ENCODE assay signal across 17 mouse cellular contexts in genomic region chr19:57427756-57428438, GRCm38 (mm10).
"Had no signal": no experiment of that assay in that cellular context is flagged by ENCODE, and none has a peak within 500 bp of the region (broad histone marks: within the 10 kb centered on the region; RNA-seq: fewer than 3 reads in every experiment).

No protein-coding gene starts in this region.

- H3K36me3 ChIP-seq: liver, embryonic 13.5 days; liver, embryonic 15.5 days; lung, embryonic 15.5 days; midbrain, embryonic 12.5 days; neural tube, embryonic 12.5 days; stomach, embryonic 15.5 days had no signal

- H3K4me1 ChIP-seq: liver, embryonic 13.5 days; liver, embryonic 15.5 days; megakaryocyte, embryonic 14.5 days; midbrain, embryonic 12.5 days; neural tube, embryonic 12.5 days; stomach, embryonic 15.5 days had no signal

- H3K9me3 ChIP-seq: liver, embryonic 13.5 days; liver, embryonic 15.5 days; lung, embryonic 15.5 days; midbrain, embryonic 12.5 days; neural tube, embryonic 12.5 days; stomach, embryonic 15.5 days had no signal

- H3K27me3 ChIP-seq: liver, embryonic 13.5 days; liver, embryonic 15.5 days; lung, embryonic 15.5 days; midbrain, embryonic 12.5 days; neural tube, embryonic 12.5 days; stomach, embryonic 15.5 days had no signal

- ATAC-seq: liver, postnatal 0 days had no signal

- DNase-seq: liver, embryonic 13.5 days; liver, postnatal 0 days; lung, adult 2 months; lung, postnatal 10 days; lung, postnatal 36 days; midbrain, embryonic 14.5 days; right cerebral cortex, postnatal 14 days; thymus, adult 2 months; thymus, postnatal 25 days; thymus, postnatal 4 days had no signal

- H3K9ac ChIP-seq: liver, embryonic 13.5 days; liver, embryonic 15.5 days; liver, postnatal 0 days; lung, embryonic 15.5 days; midbrain, embryonic 12.5 days; neural tube, embryonic 12.5 days; stomach, embryonic 15.5 days had no signal

- H3K4me3 ChIP-seq: liver, embryonic 13.5 days; liver, embryonic 15.5 days; lung, embryonic 15.5 days; megakaryocyte, embryonic 14.5 days; midbrain, embryonic 12.5 days; neural tube, embryonic 12.5 days; stomach, embryonic 15.5 days had no signal

- H3K4me2 ChIP-seq: liver, embryonic 13.5 days; liver, embryonic 15.5 days; lung, embryonic 15.5 days; midbrain, embryonic 12.5 days; neural tube, embryonic 12.5 days; stomach, embryonic 15.5 days had no signal

- H3K27ac ChIP-seq: liver, embryonic 13.5 days; liver, embryonic 15.5 days; lung, embryonic 15.5 days; macrophage; midbrain, embryonic 12.5 days; neural tube, embryonic 12.5 days; stomach, embryonic 15.5 days had no signal
